Mouse (Mus musculus) limb, embryonic 12.5 days (tissue): ENCODE measurements around the gene Unc80. TPM values are rescaled to one million over a fixed set of nuclear protein-coding genes. Genes with fewer than 3 reads are reported as not detected.
A peak's percentile ranks its signal among the peaks of the same experiment; 100 is the strongest.

Experiments used
- ATAC-seq: fragments of 200-750 bp; cut with Nextera tagmentation; 2 replicates; pipeline ENCODE4 v1.8.0; 2017; ENCODE audit warnings: low read depth, moderate TSS enrichment; ENCODE audit not compliant: insufficient number of reproducible peaks, insufficient read depth, low FRiP score, low TSS enrichment
- H3K27ac ChIP-seq: fragments of 300-500 bp; sonication (generic); 2 replicates; pipeline ENCODE4 v1.5.1; 2016; ENCODE audit warnings: mild to moderate bottlenecking, moderate library complexity
- H3K27me3 ChIP-seq: fragments of 300-500 bp; sonication (generic); 2 replicates; pipeline ENCODE4 v1.6.1; 2016; ENCODE audit warnings: mild to moderate bottlenecking, moderate library complexity
- H3K36me3 ChIP-seq: fragments of 300-500 bp; sonication (generic); 2 replicates; pipeline ENCODE4 v1.6.1; 2016; ENCODE audit warnings: mild to moderate bottlenecking, moderate library complexity
- H3K4me1 ChIP-seq: fragments of 300-500 bp; sonication (generic); replicated peaks from 2 replicates; pipeline ENCODE4 v1.6.1; 2016
- H3K4me2 ChIP-seq: fragments of 300-500 bp; sonication (generic); 2 replicates; pipeline ENCODE4 v1.6.1; 2016; ENCODE audit warnings: mild to moderate bottlenecking, moderate library complexity
- H3K4me3 ChIP-seq: fragments of 300-500 bp; sonication (generic); replicated peaks from 2 replicates; pipeline ENCODE4 v1.5.1; 2016; ENCODE audit warnings: mild to moderate bottlenecking
- H3K9ac ChIP-seq: fragments of 300-500 bp; sonication (generic); replicated peaks from 2 replicates; pipeline ENCODE4 v1.6.1; 2016; ENCODE audit warnings: mild to moderate bottlenecking, moderate library complexity
- H3K9me3 ChIP-seq: fragments of 300-500 bp; sonication (generic); 2 replicates; pipeline ENCODE4 v1.6.1; 2016; ENCODE audit warnings: mild to moderate bottlenecking, moderate library complexity
- WGBS: fragments of 180-500 bp; shearing (Covaris S2); methylation state at CpG from one replicate; pipeline ENCODE4 v1.1.7; 2016; 5-methylcytosine and 5-hydroxymethylcytosine counted together
- polyA plus RNA-seq: library from polyadenylated mRNA; unstranded; fragments of >200 nt; fragmentation: Nextera tagmentation; extraction: Ambion mirVana; gene quantifications from 2 replicates; pipeline ENCODE4 v1.2.1, GENCODE M21; 2016

Gene Unc80
- polyA plus RNA-seq, 1 experiment from 2014 or later = 0.73 TPM

- Histone ChIP-seq H3K27ac (no peak overlapping the region), H3K36me3 (no peaks in the 10 kb centered on the region), H3K9me3 (no peaks in the 10 kb centered on the region), H3K4me2 (peak overlapping the region; percentile 91), H3K4me3 (peak overlapping the region; percentile 58), H3K27me3 (peaks cover 28% of the 10 kb centered on the region), H3K9ac (no peak overlapping the region), H3K4me1 (peaks cover 12% of the 10 kb centered on the region; the same call in 1 of the 2 replicates)
- WGBS = 10% methylated on average over 3 of the region's 3 CpGs
- ATAC-seq = no peak
These were observed 495 bp downstream of the Unc80 start for GRCm38 (mm10) chr1:66468704-66469020.

- H3K36me3 ChIP-seq = no peaks in the 10 kb centered on the region
- H3K27me3 ChIP-seq = no peaks in the 10 kb centered on the region
- no peaks in the 10 kb centered on the region for H3K4me1 ChIP-seq
- H3K9ac ChIP-seq = no peak overlapping the region
- ATAC-seq = no peak
- H3K9me3 ChIP-seq = no peaks in the 10 kb centered on the region
- WGBS = 82% methylated on average over 3 of the region's 3 CpGs
- no peak overlapping the region for H3K27ac ChIP-seq
- no peak overlapping the region for H3K4me3 ChIP-seq
- no peak overlapping the region for H3K4me2 ChIP-seq
These were observed 14.6 kb downstream of the Unc80 start for GRCm38 (mm10) chr1:66482751-66483150.

- Histone ChIP-seq H3K9me3 (no peaks in the 10 kb centered on the region), H3K4me2 (no peak overlapping the region), H3K36me3 (no peaks in the 10 kb centered on the region), H3K27me3 (no peaks in the 10 kb centered on the region), H3K4me3 (no peak overlapping the region), H3K9ac (no peak overlapping the region), H3K4me1 (no peaks in the 10 kb centered on the region), H3K27ac (no peak overlapping the region)
- ATAC-seq = no peak
- 82% methylated on average over 6 of the region's 6 CpGs for WGBS
These were observed 24.9 kb downstream of the Unc80 start for GRCm38 (mm10) chr1:66493064-66493463.

- H3K9ac ChIP-seq = no peak overlapping the region
- H3K9me3 ChIP-seq = no peaks in the 10 kb centered on the region
- no peaks in the 10 kb centered on the region for H3K27me3 ChIP-seq
- H3K4me1 ChIP-seq = no peaks in the 10 kb centered on the region
- no peaks in the 10 kb centered on the region for H3K36me3 ChIP-seq
- 82% methylated on average over 3 of the region's 3 CpGs for WGBS
- no peak overlapping the region for H3K4me3 ChIP-seq
- H3K4me2 ChIP-seq = no peak overlapping the region
- ATAC-seq = no peak
- H3K27ac ChIP-seq = no peak overlapping the region
These were observed 27.3 kb downstream of the Unc80 start for GRCm38 (mm10) chr1:66495310-66496012.

GRCm38 (mm10) chr1:66550812-66551211 lies 82.6 kb downstream of the Unc80 start:
- H3K4me2 ChIP-seq = no peak overlapping the region
- H3K9ac ChIP-seq = no peak overlapping the region
- ATAC-seq = no peak
- WGBS = 88% methylated on average over 3 of the region's 3 CpGs
- H3K4me1 ChIP-seq = 0 out of 2 replicates have a peak, but pooled peaks cover 5% of the 10 kb centered on the region
- H3K36me3 ChIP-seq = no peaks in the 10 kb centered on the region
- no peak overlapping the region for H3K4me3 ChIP-seq
- H3K9me3 ChIP-seq = no peaks in the 10 kb centered on the region
- no peak overlapping the region for H3K27ac ChIP-seq
- H3K27me3 ChIP-seq = no peaks in the 10 kb centered on the region

GRCm38 (mm10) chr1:66552396-66552966 lies 84.3 kb downstream of the Unc80 start:
- Histone ChIP-seq H3K9ac (no peak overlapping the region), H3K9me3 (no peaks in the 10 kb centered on the region), H3K4me2 (no peak overlapping the region), H3K4me1 (0 out of 2 replicates have a peak, but pooled peaks cover 5% of the 10 kb centered on the region), H3K27ac (no peak overlapping the region), H3K4me3 (no peak overlapping the region), H3K27me3 (no peaks in the 10 kb centered on the region), H3K36me3 (no peaks in the 10 kb centered on the region)
- 24% methylated on average over 5 of the region's 5 CpGs for WGBS
- ATAC-seq = no peak

- Histone ChIP-seq H3K36me3 (no peaks in the 10 kb centered on the region), H3K4me1 (peaks cover 13% of the 10 kb centered on the region), H3K4me2 (no peak overlapping the region), H3K27me3 (no peaks in the 10 kb centered on the region), H3K4me3 (no peak overlapping the region), H3K9me3 (no peaks in the 10 kb centered on the region), H3K9ac (no peak overlapping the region), H3K27ac (no peak overlapping the region)
- 46% methylated on average over 1 of the region's 1 CpGs for WGBS
- peak; percentile 85 for ATAC-seq
These were observed 93.6 kb downstream of the Unc80 start for GRCm38 (mm10) chr1:66561636-66562270.

- no peaks in the 10 kb centered on the region for H3K36me3 ChIP-seq
- H3K9me3 ChIP-seq = no peaks in the 10 kb centered on the region
- H3K27ac ChIP-seq = no peak overlapping the region
- H3K4me1 ChIP-seq = peaks cover 13% of the 10 kb centered on the region
- H3K9ac ChIP-seq = no peak overlapping the region
- 35% methylated on average over 2 of the region's 2 CpGs for WGBS
- no peak overlapping the region for H3K4me2 ChIP-seq
- peak; percentile 56; the same call in 1 of the 2 replicates for ATAC-seq
- no peak overlapping the region for H3K4me3 ChIP-seq
- no peaks in the 10 kb centered on the region for H3K27me3 ChIP-seq
These were observed 94.2 kb downstream of the Unc80 start for GRCm38 (mm10) chr1:66562332-66562731.

GRCm38 (mm10) chr1:66569736-66570135 lies 101.6 kb downstream of the Unc80 start:
- Histone ChIP-seq H3K4me1 (no peaks in the 10 kb centered on the region), H3K4me3 (no peak overlapping the region), H3K9ac (no peak overlapping the region), H3K27me3 (no peaks in the 10 kb centered on the region), H3K27ac (no peak overlapping the region), H3K9me3 (no peaks in the 10 kb centered on the region), H3K36me3 (no peaks in the 10 kb centered on the region), H3K4me2 (no peak overlapping the region)
- no peak for ATAC-seq
- 85% methylated on average over 13 of the region's 13 CpGs for WGBS

- H3K4me1 ChIP-seq = 0 out of 2 replicates have a peak, but pooled peaks cover 4% of the 10 kb centered on the region
- ATAC-seq = peak; percentile 89
These were observed 129.1 kb downstream of the Unc80 start for GRCm38 (mm10) chr1:66597163-66597788.

GRCm38 (mm10) chr1:66608304-66608703 lies 140.1 kb downstream of the Unc80 start:
- Histone ChIP-seq H3K27ac (no peak overlapping the region), H3K36me3 (no peaks in the 10 kb centered on the region), H3K4me2 (no peak overlapping the region), H3K9me3 (no peaks in the 10 kb centered on the region), H3K27me3 (no peaks in the 10 kb centered on the region), H3K9ac (no peak overlapping the region), H3K4me3 (no peak overlapping the region), H3K4me1 (no peaks in the 10 kb centered on the region)
- no peak for ATAC-seq
- 95% methylated on average over 4 of the region's 4 CpGs for WGBS

More at GRCm38 (mm10) chr1:66597163-66597788, 129.1 kb downstream of the Unc80 start:
- Histone ChIP-seq H3K27me3 (no peaks in the 10 kb centered on the region), H3K36me3 (no peaks in the 10 kb centered on the region), H3K27ac (0 out of 2 replicates have a peak overlapping the region, but pooled peaks have one; percentile 77), H3K4me2 (no peak overlapping the region), H3K9me3 (no peaks in the 10 kb centered on the region), H3K4me3 (no peak overlapping the region), H3K9ac (no peak overlapping the region)
